Mouse (Mus musculus): ENCODE results near the gene Pah.
A peak's percentile ranks its signal among the peaks of the same experiment; 100 is the strongest.

The Pah gene

DNA sequence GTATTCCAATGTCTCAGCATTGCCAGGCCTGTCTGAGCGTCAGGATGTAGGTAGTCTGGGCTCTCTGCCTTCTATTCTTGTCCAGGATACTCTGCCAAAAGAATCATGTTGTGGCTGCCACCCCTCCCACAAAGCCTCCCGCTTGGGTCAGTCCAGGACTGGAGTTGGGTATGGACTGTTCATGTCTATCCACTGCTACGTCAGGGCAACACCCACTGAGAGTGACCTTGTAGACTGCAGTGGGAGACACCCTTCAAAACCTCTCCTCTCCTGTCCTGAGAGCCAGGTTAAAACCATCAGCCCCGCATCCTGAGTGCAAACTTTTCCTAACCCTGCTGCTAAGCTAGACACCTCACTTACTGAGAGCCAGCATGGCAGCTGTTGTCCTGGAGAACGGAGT is at the start of gene Pah:
Gene Pah (plus strand): TSS at position 150 of the 400 bp plus-strand sequence.
- DNase-seq = peak; percentile 89

DNA sequence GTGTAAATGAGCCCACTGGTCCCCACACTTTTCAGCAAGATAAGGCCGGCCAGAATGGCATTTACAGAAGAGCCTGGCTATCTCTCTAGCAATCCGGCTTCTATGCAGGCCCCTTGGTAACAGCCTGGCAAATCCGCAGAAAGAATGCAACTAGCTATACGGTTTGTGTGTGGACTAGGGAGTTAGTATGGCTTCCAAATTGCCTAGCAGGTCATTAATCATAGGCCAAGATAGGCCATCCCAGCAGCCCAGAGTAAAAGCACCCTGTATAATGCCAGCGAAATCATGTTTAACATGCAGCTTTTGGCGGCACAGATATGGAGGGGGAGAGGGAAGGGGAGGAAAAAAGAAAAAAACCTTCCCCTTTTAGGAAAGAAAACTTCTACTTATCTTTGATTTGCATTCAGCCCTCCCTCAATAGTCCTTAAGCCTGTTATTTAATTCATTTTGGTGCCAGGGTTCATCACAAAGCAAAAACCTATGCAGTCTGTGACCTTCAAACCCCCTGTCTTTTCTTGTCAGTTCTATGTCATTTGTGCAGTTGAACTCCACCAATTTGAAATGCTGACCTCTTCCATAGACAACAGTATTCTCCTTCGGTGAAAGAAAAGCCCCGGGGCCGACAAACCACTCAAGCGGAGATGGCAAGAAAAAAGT is 48.0 kb upstream of the Pah start:
- DNase-seq = no peak

DNA sequence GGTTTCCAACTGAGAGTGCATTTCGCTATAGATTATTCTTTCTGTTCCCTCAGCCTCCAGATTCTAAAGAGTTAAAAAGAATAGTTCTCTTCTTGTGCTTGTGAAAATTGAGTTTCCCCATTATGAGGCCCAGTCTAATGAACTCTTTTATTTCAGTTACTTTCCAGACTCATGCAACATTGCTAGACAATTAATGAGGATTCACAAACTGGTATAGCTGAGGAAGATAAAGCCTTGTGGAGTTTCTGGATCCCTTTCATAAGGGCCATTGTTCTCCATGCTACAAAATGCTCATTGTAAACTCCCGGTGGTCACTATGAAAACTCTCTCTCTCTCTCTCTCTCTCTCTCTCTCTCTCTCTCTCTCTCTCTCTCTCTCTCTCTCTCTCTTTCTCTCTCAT is 46.6 kb upstream of the Pah start:
- no peak for DNase-seq

DNA sequence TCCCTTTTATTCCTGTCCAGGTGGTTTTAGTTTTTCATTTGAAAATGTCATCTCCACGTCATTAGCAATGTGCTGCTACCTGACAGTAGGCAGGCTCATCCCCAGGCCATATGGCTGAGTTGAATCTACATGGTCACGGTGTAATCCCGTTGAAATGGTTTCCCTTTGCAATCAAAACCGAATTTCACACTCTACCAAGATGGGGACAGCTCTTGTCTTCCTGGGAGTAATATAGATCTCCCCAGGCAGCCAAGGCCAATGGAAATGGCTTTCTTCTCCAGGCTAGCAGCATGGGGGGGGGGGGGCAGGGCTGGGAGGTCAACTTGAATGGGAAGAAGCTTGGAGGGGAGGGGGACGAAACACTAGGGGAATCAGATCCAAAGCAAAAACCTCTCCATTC is 43.7 kb upstream of the Pah start:
- no peak for DNase-seq

DNA sequence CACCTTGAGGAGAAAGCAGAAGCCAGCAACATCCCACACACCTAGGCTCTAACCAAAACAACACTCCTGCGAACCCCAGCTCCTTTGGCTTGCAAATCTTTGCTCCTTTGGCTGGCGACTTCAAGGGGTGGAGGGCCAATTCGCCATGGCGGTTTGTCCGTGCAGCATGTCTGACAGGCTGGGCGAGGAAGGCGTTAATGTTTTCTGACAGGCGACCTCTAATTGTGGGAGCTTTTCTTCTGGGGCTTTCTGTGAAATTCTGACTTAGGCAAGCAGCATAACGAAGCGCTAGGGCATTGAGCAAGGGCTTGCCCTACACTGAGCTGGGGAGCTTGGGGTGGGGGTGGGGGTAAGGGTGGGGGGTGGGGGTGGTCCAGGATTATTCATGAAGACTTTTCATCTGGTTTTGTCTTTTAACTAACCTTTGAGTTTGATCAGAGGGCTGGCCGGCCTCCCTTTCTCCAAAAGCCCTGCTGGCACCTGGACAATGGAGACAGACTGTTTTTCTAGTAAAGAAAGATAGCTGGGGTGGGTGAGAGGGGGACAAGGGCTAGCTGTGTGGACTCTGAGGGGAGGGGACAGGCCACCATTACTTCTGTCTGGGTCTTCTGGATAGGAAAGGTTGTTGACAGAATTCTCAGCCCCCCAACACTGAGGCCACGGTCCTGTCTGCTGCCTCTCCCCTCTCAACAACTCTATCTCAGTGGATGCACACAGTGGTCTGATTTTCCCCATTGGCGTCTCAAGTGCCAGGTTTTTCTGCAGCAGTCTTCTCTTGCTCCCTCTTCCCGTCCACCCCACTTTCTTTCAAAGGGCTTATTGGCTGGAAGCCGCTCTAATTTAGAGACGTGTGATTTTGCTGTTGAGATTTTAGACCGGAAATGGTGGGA is 36.5 kb upstream of the Pah start:
- DNase-seq = no peak

DNA sequence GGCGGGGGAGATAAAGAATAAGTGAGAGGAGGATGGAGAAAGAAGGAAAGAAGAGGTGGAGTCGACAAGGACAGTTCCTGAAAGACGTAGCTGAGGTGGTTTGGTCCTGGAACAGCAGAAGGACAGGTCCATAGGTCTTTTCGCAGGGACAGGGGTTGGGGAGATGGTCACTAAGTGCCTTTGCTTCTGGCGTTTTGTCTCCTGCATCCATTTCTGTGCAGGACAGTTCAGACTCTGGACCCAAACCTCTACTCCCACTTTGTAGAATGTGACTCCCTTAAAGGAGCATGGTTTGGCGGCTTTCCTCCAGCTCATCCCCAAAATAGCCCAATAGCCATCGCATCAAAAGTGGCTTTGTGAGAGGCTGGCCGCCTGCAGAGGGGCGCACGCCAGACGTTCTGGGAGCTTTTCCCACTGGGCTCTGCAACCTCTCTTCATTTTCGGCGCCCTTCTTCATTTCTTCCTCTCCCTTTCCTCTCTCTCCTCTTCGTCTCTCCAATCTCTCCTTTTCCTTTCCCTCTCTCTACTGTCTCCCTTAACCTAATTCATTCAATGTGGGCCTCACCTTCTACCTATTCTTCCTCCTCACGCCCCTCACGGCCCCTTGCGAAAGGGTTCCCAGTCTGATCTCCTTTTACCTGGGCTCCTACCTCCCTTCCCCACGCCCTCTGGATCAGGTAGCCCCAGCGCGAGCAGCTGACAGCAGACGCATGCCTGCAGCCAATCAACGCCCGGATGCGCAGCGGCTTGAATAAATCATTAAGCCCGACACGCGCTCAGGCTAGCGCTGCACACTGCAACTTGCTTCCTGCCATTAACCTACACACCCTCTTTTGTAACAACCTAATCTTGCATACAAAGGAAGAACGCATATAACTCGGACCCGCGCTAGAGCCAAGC is 35.6 kb upstream of the Pah start:
- peak; percentile 29 for DNase-seq

DNA sequence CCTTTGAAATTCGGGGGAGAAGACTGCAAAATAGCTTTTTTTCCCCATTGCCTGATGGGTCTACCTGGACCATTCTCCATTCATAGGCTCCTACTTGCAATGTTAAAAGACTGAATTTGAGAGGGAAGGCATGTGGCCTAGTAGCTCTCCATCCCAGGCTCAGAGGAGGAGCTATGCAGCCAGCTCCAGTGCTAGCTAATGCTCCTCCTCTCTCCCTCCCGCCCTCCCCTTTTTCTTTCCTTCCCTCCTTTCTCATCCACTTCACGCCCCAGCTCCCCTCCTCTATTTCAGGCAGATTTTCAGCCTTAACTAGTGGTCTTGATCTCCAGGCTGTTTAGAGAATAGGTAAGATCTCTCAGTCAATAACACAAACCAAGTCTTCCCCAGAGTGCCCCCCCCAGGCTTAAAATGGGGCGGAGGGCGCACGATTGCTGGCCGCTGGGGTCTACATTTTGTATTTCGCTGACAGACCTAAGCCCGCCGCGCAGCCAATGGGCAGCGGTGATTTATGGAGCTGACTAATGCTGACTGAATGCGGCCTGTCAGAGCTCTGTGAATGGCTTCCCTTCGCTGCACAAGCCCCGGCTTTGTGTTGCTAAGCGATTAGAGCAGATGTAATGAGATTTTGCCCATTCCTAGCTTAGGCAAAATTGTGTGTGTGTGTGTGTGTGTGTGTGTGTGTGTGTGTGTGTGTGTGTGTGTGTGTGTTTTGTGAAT is 33.0 kb upstream of the Pah start:
- no peak for DNase-seq

DNA sequence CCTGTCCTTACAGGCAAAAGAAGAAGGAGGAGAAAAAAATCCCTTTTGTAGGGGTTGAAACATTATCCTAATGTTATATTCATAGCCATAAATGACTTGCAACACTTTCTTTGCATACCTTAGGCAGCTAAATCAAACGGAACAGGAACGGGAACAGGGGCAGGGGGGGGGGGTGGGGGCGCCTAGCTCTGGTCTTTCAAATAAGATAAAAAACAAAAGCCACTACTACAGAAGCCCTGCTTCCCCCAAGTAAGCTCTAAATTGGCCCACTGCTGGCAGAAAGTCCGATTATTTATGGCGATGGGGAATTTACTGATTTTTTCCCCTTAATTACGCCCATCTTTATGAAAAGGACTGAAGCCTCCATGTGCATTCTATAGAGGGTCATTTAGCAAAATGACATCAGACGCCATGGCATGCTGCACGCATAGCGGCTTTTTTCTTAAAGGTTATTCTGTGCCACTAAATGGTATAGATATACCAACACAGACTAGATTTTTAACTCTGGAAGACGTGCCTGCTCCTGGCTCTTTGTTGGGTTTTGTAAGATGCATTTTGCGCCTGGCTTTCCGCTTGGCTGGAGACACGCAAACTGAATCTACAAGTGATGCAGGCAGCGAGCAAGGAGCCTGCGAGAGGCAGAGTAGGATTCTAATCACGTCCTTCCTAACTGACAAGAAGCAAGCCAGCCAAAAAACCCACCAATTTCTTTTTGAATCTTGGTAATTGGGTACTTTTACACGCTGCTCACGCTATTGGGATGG is 32.2 kb upstream of the Pah start:
- DNase-seq = no peak

DNA sequence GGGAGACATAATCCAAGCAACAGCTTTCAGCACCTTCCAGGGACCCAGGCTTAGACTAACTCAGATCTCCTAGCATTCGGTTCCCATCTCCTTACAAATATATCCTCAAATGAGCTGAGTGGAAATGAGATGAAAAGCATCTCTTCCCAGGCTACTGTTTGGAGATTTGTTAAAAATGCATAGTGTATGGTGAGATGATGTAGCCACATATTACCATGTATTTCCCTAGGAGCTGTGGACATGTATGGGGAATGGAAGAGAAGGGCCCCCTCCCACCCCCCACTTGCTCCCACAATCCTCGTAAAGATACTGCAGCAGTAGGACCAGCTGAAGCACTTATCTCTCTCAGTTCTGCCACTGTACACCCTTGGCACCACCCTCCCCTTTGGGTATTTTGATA is 31.3 kb upstream of the Pah start:
- DNase-seq = no peak

DNA sequence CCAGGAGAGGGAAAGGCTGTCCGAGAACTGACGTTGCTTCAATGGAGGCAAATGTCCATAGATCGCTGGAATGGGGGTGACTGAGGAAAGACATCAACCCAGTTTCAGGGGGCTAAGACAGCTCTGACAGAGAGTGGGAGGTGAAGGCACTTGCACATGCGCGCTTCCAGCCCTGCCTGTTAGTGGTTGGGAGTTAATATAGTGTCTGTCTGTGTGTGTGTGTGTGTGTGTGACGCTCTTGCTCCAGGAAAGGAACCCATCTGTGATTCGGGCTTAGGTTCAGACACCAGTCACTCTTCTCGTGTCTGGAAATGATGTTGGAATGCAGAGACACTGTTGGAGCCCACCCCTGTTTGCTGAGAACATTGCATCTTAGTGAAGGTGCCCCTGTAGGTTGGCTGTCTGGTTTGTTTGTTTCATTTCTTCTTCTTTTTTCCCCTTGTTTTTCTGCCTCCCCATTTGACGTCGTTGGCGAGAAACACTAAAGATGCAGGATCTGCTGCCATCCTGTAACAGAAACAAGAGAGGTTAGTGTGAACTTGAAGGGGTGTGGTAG is 30.0 kb upstream of the Pah start:
- no peak for DNase-seq

DNA sequence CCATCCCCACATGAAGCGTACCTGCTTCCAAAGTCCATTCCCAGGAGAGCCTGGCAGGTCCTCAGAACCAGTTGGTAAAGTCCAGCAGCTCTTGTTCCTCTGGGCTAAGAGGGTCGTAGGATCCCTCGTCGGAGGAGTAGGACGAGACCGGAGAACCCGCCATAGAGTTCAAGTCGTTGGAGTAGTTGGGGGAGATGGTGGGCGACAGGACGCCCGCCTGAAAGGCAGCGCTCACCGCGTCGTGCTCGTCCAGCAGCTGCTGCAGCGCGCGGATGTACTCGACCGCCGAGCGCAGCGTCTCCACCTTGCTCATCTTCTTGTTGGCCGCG is 29.3 kb upstream of the Pah start:
- DNase-seq = no peak

DNA sequence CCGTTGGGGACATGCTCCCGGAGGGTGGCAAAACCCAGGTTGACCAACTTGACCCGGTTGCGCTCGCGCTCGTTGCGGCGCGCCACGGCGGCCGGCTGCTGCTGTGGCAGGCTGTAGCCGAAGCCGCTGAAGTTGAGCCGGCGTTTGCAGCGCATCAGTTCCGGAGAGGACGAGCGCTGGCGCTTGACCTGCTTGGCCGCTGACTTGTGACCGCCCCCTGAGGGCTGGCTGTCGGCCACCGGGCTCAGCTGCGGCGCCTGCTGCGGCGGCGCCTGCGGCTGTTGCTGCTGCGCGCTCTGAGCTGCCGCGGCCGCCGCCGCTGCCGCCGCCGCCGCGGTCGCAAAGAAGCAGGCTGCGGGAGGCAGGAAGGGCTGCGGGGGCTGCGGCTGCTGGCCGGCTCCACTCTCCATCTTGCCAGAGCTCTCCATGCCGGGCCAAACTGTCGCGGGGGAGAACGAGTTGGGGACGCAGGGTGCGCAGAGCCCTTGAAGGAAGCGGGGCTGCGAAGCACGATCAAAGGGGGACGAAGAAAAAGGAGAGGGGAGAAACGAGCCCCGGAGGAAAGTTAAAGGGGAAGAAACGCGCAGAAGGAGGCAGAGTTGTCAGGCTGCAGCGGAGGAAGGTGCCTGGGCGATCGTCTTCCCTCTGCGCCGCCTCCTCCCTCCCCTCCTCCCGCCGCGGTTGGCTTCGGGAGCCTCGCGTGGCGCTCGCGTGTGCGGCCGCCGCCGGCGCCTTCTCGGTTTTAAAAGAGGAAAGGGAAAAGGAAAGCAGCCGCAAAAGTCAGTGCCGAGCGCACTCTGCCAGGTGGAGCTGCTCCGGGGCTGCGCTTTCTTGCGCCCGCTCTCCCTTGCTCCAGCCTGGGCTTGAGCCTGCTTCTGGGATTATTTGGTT is 28.7 kb upstream of the Pah start:
- peak; percentile 55 for DNase-seq

DNA sequence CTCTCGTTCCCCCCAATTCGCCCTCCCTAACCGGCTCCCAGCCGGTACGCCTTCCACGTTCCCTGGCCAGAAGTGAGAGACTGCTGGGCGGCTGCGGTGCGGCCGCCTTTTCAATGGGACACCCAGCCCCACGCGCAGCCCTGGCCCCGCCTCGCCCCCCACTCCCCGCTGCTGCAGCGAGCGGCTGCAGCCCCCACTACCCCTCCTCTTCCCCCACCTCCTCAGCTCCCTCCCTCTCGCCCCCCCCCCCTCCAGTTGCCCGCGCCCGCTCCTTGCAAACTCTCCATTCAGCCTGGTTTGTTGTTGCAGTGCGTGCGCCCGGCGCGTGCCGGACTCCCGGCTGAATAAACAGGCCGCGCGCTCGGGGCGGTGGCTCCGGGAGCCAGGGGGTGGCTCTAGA is 28.0 kb upstream of the Pah start, which contains the start of gene Ascl1:
Gene Ascl1 (minus strand): TSS at position 85 of the 400 bp plus-strand sequence.
- DNase-seq = no peak

DNA sequence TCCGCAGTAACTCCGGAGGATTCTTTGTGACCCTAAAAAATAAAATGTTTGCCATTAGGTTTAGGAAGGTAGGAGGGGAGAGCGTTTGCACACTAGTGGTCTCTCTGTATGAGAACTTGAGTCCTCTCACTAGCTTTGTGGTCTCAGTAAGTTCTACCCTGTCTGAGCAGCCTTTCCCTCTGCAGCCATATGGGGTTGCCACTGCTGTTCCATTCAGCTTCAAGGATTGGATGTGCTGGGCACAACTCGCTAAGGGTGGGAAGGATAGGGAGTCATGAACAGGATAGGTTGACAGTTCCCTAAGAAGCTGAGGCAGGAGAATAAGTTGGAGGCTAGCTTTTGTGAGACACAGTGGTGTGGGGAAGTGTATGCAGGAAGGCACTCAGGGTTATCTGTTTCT is 27.4 kb upstream of the Pah start:
- no peak for DNase-seq

DNA sequence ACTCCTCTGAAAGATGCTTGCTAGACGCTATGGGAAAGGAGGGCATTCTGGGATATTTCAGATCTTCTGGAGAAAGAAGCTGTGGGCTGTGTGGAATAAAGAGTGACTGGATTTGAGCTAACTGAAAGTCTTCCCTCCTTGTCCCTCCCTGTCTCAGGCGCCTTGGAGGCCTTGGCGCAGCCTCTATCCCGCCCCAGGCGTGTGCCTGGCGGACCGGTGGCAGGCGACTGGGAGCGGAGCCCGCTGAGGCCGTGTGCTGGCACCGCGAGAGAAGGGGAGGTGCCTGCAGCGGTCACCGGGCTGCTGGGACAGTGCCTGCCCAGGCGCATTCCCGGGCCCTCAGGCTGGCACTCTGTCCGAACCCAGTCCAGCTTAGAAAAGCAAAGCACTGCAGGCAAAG is 27.0 kb upstream of the Pah start:
- DNase-seq = peak; percentile 34

DNA sequence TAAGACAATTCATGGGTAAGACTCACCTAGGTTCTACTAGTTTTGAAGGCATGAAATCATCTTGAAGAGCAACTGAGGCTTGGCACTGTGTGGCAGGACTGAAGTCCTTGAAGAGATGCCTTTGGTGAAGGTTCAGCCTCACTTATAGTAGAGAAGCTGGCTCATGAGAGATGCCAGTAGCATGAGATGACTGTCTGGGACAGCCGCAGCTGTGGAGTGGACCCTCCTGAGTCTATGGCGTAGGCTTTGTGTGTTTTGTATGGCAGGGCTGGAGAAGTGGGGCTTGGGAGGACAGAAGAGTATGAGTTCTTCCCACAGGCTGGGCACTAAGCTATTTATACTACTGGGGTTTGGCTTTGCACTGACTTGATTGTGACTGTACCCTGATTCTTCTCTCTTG is 24.5 kb upstream of the Pah start:
- no peak for DNase-seq

DNA sequence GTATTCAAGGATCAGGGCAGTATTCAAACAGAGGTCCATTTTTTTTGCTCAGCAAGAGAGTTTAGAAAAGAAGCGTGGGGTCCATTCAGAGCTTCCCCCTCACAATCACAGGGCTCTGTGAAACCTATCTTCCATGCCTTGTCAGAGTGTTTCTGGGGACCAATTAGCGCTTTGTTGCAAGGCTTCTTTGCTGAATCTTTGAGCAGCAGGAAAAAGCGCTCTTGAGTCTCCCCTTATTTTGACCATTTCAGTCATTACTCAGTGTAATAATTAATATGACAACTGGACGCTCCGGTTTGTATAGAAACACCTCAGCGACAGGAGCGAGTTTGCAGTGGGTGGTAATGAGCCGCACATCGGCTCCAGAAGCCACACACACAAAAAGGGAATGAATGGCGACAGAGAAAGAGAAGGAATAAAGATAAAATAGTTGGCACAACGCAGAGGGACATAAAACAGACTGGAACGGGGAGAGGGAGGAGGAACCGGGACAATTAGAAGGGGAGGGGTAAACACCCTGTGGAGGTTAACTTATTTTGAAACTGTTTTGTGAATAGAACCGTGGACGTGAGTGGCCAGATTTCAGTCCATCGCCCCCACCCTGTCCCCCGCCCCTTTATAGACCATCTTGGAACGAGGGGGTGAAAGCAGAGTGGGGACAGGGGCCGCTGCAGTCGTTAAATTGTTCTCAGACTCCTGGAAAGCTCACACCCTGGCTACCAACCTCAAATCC is 20.5 kb upstream of the Pah start:
- no peak for DNase-seq

DNA sequence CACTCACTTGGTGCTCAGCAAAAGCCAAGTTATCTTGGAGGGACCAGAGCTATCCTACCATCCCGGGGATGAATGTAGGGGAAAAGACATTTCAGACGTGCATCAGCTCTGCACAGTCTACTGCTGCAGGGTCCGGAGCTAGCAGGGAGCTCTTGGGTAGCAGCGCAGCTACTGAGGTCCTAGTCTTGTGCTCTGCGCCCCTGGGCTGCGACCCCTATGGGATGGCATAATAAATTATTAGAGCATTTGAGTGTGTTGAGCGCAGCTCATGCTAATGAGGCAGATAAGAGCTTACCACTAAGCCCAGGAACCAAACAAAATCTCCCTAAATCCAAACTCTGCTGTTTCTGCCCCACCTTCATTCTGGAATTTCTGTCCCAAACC is 19.9 kb upstream of the Pah start:
- no peak for DNase-seq

DNA sequence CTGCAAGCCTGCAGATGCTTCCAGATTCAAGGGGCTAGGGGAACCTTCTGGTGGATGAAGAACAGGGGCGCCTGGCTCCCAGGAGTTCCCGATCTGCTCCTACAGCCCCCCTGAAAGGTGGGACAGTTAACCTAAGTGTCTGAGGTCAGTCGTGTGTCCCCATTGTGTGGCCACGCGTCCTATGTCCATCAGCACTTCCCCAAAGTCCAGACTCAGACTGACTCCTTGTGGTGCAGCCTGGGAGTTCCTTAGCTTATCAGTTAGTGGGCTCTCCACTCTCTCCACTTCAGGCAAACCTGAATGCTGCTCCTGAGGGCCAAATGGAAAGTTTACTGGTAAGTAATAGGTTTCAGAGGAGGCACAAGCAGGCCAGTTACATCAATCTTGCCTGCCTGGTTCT is 19.3 kb upstream of the Pah start:
- no peak for DNase-seq

DNA sequence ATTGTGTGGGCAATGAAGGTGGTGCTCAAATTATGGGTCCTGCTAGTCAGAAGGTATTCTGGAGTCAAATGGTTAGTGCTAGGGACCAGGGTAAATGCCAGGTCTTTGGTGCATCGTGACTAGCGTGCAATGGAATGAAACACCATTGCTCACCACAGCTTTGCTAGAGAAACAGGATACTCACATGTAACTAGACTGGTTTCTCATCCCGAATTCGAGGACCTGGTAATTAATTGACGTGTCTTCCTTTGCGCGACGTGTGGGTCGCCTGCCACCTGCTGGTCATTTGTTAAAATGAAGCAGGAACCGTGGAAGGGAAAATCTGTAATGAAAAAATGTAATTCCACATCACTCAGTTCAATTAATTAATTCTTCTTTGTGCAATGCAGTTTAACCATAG is 17.6 kb upstream of the Pah start:
- no peak for DNase-seq
